Mouse (Mus musculus) megakaryocyte, embryonic 14.5 days (primary cell): ENCODE measurements at regions not wholly inside any gene's neighbourhood (a gene's known extent, or its start where the extent isn't known, plus 50 kb on each side); places are given as distances from the start of the nearest gene placed in this dataset.

Source experiments
- FLI1 ChIP-seq: IDR thresholded peaks from 2 replicates; pipeline ENCODE4 v1.6.1; 2012; ENCODE audit warnings: low read length, inconsistent platforms, mixed read lengths
- GATA1 ChIP-seq: IDR thresholded peaks from 3 replicates; pipeline ENCODE4 v1.6.1; 2012; ENCODE audit warnings: mixed read lengths, low read length, inconsistent platforms, borderline replicate concordance

- TF ChIP-seq GATA1 (no peak), FLI1 (no peak)
Observed at GRCm38 (mm10) chr13:97530570-97530969, 229.9 kb downstream of the Gm10260 start.
